Mouse (Mus musculus) cortical plate, adult 2 months (tissue): Measurements from ENCODE around the gene Commd1.

Source experiments
- CTCF ChIP-seq: fragments of 200-500 bp; IDR thresholded peaks from 2 replicates; pipeline ENCODE4 v1.5.1; 2011; ENCODE audit warnings: mild to moderate bottlenecking, control low read depth, low read length; ENCODE audit not compliant: insufficient read depth; ENCODE audit errors: extremely low read depth
- POLR2A ChIP-seq: fragments of 200-500 bp; IDR thresholded peaks from 2 replicates; pipeline ENCODE4 v1.6.1; 2011; ENCODE audit warnings: mild to moderate bottlenecking, low read length, control low read depth; ENCODE audit not compliant: insufficient read depth; ENCODE audit errors: extremely low read depth

GRCm38 (mm10) chr11:22871628-22872306, 110.4 kb downstream of the Commd1 start:
- no peak for TF ChIP-seq CTCF
- no peak for TF ChIP-seq POLR2A
